Mouse (Mus musculus): ENCODE results near the gene Amer2. TPM values are rescaled to one million over a fixed set of nuclear protein-coding genes. Genes with fewer than 3 reads are reported as not detected.

Gene Amer2
- polyA plus RNA-seq, 1 experiment, result not detected

DNA sequence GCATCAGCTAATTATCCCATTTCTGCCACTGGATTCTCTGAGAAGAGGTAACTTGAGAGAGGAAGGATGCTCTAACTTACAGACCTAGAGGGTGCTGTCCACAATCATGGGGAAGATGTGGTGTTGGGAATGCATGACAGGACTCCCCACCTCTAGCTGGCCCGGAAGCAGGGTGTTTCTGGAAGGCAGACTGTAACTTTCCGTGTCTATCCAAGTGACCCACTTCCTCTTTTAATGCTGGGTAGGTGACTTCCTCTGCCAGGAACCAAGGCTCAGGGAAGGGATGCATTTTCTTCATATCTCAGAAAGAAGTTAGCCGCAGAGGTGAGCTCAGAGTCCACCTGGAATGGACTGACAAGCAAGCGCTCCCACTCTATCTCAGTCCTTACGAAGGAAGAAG is 33.5 kb downstream of the Amer2 start:
- no peak overlapping the region for H3K27ac ChIP-seq (ENCODE audit: insufficient read depth, low read depth, low read length)

DNA sequence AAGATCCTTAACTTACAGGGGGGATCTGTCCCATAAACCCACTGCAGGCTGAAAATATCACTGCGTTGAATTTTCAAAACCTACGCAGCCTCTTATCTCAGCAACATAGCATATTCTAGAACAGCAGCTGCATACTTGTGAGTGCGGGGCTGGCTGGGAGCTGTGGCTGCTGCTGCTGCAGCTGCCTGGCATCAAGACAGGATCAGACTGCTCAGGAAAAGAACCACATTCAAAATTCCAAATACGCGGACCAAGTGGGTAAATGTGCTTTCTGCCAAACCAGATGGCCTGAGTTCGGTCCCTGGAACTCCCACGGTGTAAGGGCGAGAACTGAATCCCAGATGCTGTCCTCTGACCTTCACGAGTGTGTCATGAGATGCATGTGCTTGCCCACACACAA is 34.3 kb downstream of the Amer2 start:
- Histone ChIP-seq H3K4me1 (ENCODE audit: control insufficient read depth, insufficient read depth, insufficient read length, low read length) (no peaks in the 10 kb centered on the region), H3K27me3 (ENCODE audit: control insufficient read depth, insufficient read depth, low read length) (no peaks in the 10 kb centered on the region), H3K4me3 (ENCODE audit: low read depth, low read length) (no peak overlapping the region), H3K27ac (ENCODE audit: insufficient read depth, low read depth, low read length) (no peak overlapping the region), H3K36me3 (ENCODE audit: control insufficient read depth, insufficient read depth, low read length) (no peaks in the 10 kb centered on the region)
- TF ChIP-seq POLR2A (IDR thresholded peaks at IDR 0.05; ENCODE audit: low read depth, low read length) (no peak), CTCF (IDR thresholded peaks at IDR 0.05; ENCODE audit: extremely low read depth, insufficient read length, insufficient replicate concordance, low read depth, low read length) (no peak)
- 84% methylated on average over 9 of the region's 9 CpGs for WGBS

More for the DNA sequence above, 33.5 kb downstream of the Amer2 start:
- Histone ChIP-seq H3K4me1 (ENCODE audit: control insufficient read depth, insufficient read depth, insufficient read length, low read length) (no peaks in the 10 kb centered on the region), H3K4me3 (ENCODE audit: low read depth, low read length) (no peak overlapping the region), H3K27me3 (ENCODE audit: control insufficient read depth, insufficient read depth, low read length) (no peaks in the 10 kb centered on the region), H3K36me3 (ENCODE audit: control insufficient read depth, insufficient read depth, low read length) (no peaks in the 10 kb centered on the region)
- 77% methylated on average over 5 of the region's 5 CpGs for WGBS
- TF ChIP-seq POLR2A (IDR thresholded peaks at IDR 0.05; ENCODE audit: low read depth, low read length) (no peak), CTCF (IDR thresholded peaks at IDR 0.05; ENCODE audit: extremely low read depth, insufficient read length, insufficient replicate concordance, low read depth, low read length) (no peak)

DNA sequence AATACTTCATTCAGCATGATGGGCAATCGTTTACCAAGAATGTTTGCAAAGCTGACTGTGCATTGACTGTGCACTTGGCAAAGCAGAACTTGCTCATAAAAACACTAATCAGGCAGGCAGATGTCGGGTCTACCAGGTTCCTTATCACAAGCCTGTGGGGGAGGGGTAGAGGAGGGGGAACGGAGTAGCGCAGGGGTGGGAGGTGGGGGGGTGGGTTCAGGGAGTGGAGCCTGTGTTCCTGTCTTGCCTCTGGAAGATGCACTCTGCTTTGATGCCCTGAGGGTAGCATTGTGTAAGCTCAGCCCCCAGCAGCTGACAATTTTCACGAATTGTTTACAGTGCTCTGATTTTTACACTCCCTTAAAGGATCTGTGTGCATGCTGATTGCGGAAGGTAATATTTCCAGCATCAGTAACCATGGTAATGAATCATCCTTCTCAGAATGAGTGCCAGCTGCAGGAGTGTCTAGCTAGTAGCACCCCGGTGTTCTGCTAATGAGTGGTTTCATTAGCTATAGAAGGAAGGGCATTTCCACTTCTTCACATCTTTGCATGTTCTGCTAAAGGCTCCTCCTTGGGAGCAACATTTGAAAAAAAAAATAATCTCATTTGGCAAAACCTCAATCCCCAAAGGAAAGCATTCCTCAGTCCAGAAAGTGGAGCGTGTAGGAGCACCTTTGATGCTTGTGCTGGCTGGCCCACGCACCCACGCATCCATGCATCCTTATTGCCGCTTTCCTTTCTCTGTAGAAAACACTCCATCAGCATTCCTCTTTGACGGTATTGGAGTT is 36.8 kb downstream of the Amer2 start:
- H3K4me1 ChIP-seq (ENCODE audit: control insufficient read depth, insufficient read depth, insufficient read length, low read length), result no peaks in the 10 kb centered on the region
- H3K27me3 ChIP-seq (ENCODE audit: control insufficient read depth, insufficient read depth, low read length), result no peaks in the 10 kb centered on the region
- 21% methylated on average over 12 of the region's 12 CpGs for WGBS
- no peak overlapping the region for H3K27ac ChIP-seq (ENCODE audit: insufficient read depth, low read depth, low read length)
- H3K4me3 ChIP-seq (ENCODE audit: low read depth, low read length), result no peak overlapping the region
- H3K36me3 ChIP-seq (ENCODE audit: control insufficient read depth, insufficient read depth, low read length), result no peaks in the 10 kb centered on the region
- TF ChIP-seq POLR2A (IDR thresholded peaks at IDR 0.05; ENCODE audit: low read depth, low read length), result no peak
- no peak for TF ChIP-seq CTCF (IDR thresholded peaks at IDR 0.05; ENCODE audit: extremely low read depth, insufficient read length, insufficient replicate concordance, low read depth, low read length)

DNA sequence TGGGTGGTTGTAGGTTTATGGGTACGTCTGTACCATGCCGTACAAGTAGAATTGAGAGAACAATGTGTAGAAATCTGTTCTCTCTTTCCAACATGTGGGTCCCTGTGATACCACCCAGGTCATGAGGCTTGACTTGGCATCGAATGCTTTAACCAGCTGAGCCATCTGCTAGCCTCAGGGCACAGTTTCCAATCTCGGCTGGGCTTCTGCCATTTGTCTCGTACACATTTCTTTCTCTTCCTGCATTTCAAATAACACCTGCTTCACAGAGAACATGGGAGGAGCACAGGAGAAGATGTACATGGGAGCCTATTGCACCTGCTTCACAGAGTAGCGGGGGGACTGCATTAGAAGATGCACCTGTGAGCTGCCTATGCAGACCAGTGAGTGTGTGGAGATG is 38.2 kb downstream of the Amer2 start:
- Histone ChIP-seq H3K27me3 (ENCODE audit: control insufficient read depth, insufficient read depth, low read length) (no peaks in the 10 kb centered on the region), H3K36me3 (ENCODE audit: control insufficient read depth, insufficient read depth, low read length) (no peaks in the 10 kb centered on the region), H3K4me3 (ENCODE audit: low read depth, low read length) (no peak overlapping the region), H3K27ac (ENCODE audit: insufficient read depth, low read depth, low read length) (no peak overlapping the region), H3K4me1 (ENCODE audit: control insufficient read depth, insufficient read depth, insufficient read length, low read length) (no peaks in the 10 kb centered on the region)
- WGBS, result 83% methylated on average over 6 of the region's 6 CpGs
- no peak for TF ChIP-seq POLR2A (IDR thresholded peaks at IDR 0.05; ENCODE audit: low read depth, low read length)
- TF ChIP-seq CTCF (IDR thresholded peaks at IDR 0.05; ENCODE audit: extremely low read depth, insufficient read length, insufficient replicate concordance, low read depth, low read length), result no peak

DNA sequence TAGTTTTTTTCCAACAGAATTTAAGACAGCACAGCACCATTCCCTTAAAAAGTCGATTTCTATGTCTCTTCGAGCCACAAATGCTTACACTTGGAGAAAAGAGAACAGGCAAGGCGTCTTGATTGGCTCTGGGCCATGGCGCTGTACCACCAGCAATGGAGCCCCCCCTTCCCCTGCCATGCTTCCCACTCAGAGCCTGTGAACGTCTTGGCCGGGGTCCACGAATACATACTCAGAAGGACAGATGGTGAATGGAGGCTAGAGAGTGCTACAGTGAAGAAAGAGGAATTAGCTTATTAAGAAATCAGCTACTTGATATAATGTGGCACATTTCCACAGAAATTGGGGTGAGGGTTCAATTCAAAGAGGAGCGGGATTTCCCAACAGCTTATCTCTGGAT is 41.6 kb downstream of the Amer2 start:
- H3K27me3 ChIP-seq (ENCODE audit: control insufficient read depth, insufficient read depth, low read length), result no peaks in the 10 kb centered on the region
- 79% methylated on average over 8 of the region's 8 CpGs for WGBS
- H3K27ac ChIP-seq (ENCODE audit: insufficient read depth, low read depth, low read length), result no peak overlapping the region
- no peak overlapping the region for H3K4me3 ChIP-seq (ENCODE audit: low read depth, low read length)
- no peaks in the 10 kb centered on the region for H3K4me1 ChIP-seq (ENCODE audit: control insufficient read depth, insufficient read depth, insufficient read length, low read length)
- TF ChIP-seq POLR2A (IDR thresholded peaks at IDR 0.05; ENCODE audit: low read depth, low read length) (no peak), CTCF (IDR thresholded peaks at IDR 0.05; ENCODE audit: extremely low read depth, insufficient read length, insufficient replicate concordance, low read depth, low read length) (no peak)
- no peaks in the 10 kb centered on the region for H3K36me3 ChIP-seq (ENCODE audit: control insufficient read depth, insufficient read depth, low read length)

DNA sequence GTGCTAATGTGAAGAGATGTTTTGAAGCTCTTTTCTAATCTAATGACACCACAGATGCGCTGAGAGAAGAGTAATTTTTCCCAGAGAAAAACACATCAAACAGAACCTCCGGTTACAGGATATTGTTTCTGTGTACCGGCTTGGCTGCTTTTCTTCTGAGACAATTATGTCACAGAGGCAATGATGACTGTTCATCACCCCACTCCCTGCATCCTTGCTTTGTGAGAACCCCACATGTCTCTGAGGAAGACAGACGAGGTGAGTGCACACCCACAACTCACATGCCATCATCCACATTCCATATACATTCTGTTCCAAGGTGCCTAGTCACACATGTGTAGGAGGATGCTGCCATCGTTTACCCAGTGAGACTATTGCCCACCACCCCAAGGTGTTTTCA is 44.9 kb downstream of the Amer2 start:
- no peak for TF ChIP-seq CTCF (IDR thresholded peaks at IDR 0.05; ENCODE audit: extremely low read depth, insufficient read length, insufficient replicate concordance, low read depth, low read length)
- no peak for TF ChIP-seq POLR2A (IDR thresholded peaks at IDR 0.05; ENCODE audit: low read depth, low read length)
- H3K4me3 ChIP-seq (ENCODE audit: low read depth, low read length), result no peak overlapping the region
- H3K27ac ChIP-seq (ENCODE audit: insufficient read depth, low read depth, low read length), result no peak overlapping the region
- H3K36me3 ChIP-seq (ENCODE audit: control insufficient read depth, insufficient read depth, low read length), result no peaks in the 10 kb centered on the region
- no peaks in the 10 kb centered on the region for H3K4me1 ChIP-seq (ENCODE audit: control insufficient read depth, insufficient read depth, insufficient read length, low read length)
- WGBS, result 84% methylated on average over 5 of the region's 5 CpGs
- H3K27me3 ChIP-seq (ENCODE audit: control insufficient read depth, insufficient read depth, low read length), result no peaks in the 10 kb centered on the region

DNA sequence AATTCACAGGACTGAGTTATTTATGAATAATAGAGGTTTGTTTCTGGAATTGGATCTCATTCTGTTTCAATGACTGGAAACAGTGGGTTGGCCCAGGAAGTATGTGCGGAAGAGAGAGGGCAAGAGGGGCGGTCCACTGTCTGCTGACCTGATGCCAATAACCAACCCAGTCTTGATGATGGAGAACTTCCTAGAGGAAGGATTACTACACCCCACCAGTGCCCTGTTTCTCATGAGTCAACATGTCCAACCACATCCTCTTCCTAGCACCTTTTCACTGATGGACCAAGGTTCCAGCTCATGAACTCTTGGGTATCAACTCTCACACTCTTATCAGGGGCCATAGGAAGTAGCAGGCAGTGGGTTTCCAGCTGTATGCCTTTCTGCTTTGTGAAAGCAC is 49.9 kb downstream of the Amer2 start:
- H3K27ac ChIP-seq (ENCODE audit: insufficient read depth, low read depth, low read length), result no peak overlapping the region
- H3K27me3 ChIP-seq (ENCODE audit: control insufficient read depth, insufficient read depth, low read length), result no peaks in the 10 kb centered on the region
- 85% methylated on average over 2 of the region's 2 CpGs for WGBS
- TF ChIP-seq POLR2A (IDR thresholded peaks at IDR 0.05; ENCODE audit: low read depth, low read length), result no peak
- TF ChIP-seq CTCF (IDR thresholded peaks at IDR 0.05; ENCODE audit: extremely low read depth, insufficient read length, insufficient replicate concordance, low read depth, low read length), result no peak
- no peaks in the 10 kb centered on the region for H3K4me1 ChIP-seq (ENCODE audit: control insufficient read depth, insufficient read depth, insufficient read length, low read length)
- H3K36me3 ChIP-seq (ENCODE audit: control insufficient read depth, insufficient read depth, low read length), result no peaks in the 10 kb centered on the region
- no peak overlapping the region for H3K4me3 ChIP-seq (ENCODE audit: low read depth, low read length)

Data from small intestine, adult 2 months (tissue).